Mouse (Mus musculus): ENCODE results near the gene Zfp592. TPM values are rescaled to one million over a fixed set of nuclear protein-coding genes. Genes with fewer than 3 reads are reported as not detected.

The Zfp592 gene
- polyA plus RNA-seq, 1 experiment, result 14.1 TPM

- Histone ChIP-seq H3K4me3 (ENCODE audit: insufficient read depth, low read length) (no peak overlapping the region), H3K27ac (ENCODE audit: insufficient read depth, low read length) (no peak overlapping the region), H3K4me1 (ENCODE audit: control insufficient read depth, insufficient read depth, low read length) (no peaks in the 10 kb centered on the region)
- TF ChIP-seq POLR2A (IDR thresholded peaks at IDR 0.05; ENCODE audit: extremely low read depth, insufficient read depth, low read length) (no peak), CTCF (IDR thresholded peaks at IDR 0.05; ENCODE audit: extremely low read depth, insufficient read depth, low read length) (no peak)
These were observed 100.8 kb downstream of the Zfp592 start for GRCm38 (mm10) chr7:81094104-81094757.

Other genes starting within 250 kb of the Zfp592 start
- gene Iqgap1, start 167.7 kb upstream of the Zfp592 start, polyA plus RNA-seq (2012; rRNA removed), result 18.9 and 19.8 TPM in 2 replicates
- gene Zscan2, start 132.8 kb upstream of the Zfp592 start, polyA plus RNA-seq (2012; rRNA removed), result 10.2 and 11.1 TPM in 2 replicates
- 29.6 and 30.5 TPM in 2 replicates for gene Wdr73, start 92.4 kb upstream of the Zfp592 start, polyA plus RNA-seq (2012; rRNA removed)
- gene Nmb, start 88.6 kb upstream of the Zfp592 start, polyA plus RNA-seq (2012; rRNA removed), result 11.0 and 17.0 TPM in 2 replicates
- gene Sec11a, start 45.9 kb upstream of the Zfp592 start, polyA plus RNA-seq (2012; rRNA removed), result 61.4 and 64.4 TPM in 2 replicates
- 0.25 and 0.31 TPM in 2 replicates for gene Alpk3, start 63.9 kb downstream of the Zfp592 start, polyA plus RNA-seq (2012; rRNA removed)
- 0.33 and 0.36 TPM in 2 replicates for gene Slc28a1, start 121.1 kb downstream of the Zfp592 start, polyA plus RNA-seq (2012; rRNA removed)
- 13.1 and 16.1 TPM in 2 replicates for gene Pde8a, start 219.9 kb downstream of the Zfp592 start, polyA plus RNA-seq (2012; rRNA removed)